Mouse (Mus musculus) brain, adult 2 months (tissue): ENCODE results near the gene Gzmb.
"Not testable (repeated sequence)": the region's sequence is repeated elsewhere in the genome, so short reads cannot be mapped to it uniquely, and the experiment has no call there.

Experiments
- DNase-seq: peaks from one replicate; pipeline ENCODE4 v3.0.0; 2011; ENCODE audit warnings: low read depth, low spot score

Gene Gzmb

DNA sequence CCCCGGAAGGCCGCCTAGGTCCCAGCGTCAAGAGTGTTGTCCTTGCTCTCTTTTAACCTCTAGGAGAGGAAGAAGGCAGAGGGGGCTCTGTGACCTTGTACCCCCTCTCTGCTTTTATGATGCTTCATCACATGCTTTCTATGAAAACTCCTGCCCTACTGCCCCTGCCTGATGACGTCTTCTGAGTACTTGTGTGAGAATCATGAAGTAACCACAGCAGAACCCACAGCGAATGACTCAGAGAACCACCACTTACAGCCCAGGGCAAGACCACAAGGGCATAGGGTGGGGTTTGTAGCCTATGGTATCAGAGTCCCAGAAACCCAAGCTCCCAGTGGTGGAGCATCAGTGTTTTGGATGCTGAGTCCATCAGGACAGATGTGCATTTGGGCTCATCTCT, at the start of gene Gzmb:
Gene Gzmb (minus strand): TSS at position 108 of the 400 bp plus-strand sequence.
- no peak for DNase-seq

DNA sequence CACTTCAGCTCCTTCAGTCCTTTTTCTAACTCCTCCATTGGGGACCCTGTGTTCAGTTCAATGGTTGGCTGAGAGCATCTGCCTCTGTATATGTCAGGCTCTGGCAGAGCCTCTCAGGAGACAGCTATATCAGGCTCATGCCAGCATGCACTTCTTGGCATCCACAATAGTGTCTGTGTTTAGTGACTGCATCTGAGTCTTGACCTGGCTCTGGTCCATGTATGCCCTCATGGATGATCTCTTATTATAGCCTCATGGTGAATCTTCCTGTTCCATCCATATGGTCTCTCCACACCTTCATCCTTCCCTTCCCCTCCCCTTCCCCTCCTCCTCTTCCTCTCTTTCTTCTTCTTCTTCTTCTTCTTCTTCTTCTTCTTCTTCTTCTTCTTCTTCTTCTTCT, 49.7 kb upstream of the Gzmb start:
- peak; percentile 76 for DNase-seq

DNA sequence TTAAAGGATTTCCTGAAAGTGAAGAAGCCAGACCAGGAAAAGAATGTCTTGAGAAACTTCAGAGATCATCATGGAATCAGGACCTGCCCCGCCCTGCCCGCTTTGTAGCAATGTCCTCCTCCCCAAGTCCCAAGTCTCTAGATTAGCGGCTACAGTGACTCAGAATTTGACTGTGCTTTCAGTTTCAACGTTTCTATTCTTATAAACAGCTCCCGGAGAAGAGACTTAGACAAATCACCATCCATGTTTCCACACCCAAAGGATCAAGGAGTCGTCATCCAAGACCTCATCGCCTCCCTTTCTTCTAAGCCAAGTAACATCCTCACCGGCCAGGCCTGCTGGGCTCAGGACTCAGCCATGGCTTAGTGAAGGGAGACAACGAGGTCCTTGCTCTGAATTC, 48.2 kb upstream of the Gzmb start:
- no peak for DNase-seq

DNA sequence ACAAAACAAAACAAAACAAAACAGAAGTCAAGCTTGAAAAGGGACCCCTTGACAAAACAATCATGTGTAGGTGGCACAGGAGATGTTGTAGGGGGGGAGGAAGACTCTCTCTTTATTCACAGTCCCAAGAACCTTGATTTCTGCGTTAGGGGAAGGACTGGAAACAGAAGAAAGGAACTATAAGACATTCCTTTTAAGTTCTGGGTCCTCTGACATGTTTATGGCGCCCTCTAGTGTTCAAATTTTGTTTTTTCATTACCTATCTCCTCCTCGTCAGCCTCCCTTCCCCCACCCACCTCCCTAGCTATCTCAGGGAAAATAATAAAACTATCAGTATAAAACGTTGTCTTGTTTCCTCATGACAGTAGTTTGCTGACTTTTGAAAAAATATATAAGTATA, 42.1 kb upstream of the Gzmb start:
- peak; percentile 60 for DNase-seq

DNA sequence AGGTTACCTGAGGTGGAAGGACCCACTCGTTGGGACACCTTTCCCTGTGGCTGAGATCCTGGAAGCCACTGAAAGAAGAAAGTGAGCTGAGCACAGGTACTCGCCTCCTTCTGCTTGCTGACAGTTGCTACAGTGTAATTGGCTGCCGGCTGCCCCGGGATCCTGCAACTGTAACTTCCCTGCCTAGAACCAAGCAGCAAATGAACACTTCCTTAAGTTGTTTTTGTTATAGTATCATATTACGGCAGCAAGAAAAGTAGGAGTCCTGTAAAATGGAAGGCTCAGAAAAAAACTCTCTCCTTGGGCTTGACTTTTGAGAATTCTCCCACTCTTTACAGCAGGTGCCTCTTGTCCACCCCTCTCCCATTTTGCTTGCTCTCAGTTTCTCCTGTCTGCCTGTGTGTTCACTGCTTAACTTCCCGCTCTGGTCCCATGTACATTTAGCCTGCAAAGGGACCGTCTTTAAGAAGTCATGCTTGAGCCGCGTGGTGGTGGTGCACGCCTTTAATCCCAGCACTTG, 41.5 kb upstream of the Gzmb start:
- DNase-seq = no peak

DNA sequence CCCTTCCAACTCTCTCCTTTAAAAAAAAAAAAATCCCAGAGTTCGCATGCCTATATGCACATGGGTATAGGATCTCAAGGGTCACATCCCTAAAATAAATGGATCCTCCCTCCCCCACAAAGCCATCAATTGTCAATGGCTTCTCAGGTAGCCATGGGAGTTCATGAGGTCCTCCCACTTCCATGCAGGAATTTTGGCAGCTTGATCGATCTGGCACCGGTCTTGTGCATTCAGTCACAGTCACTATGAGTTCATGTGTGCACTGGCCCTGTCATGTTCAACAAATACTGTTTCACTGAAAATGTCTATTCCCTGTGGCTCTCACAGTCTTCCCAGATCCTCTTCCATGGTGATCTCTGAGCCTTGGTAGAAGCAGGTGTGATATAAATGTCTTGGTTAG, 40.0 kb upstream of the Gzmb start:
- no peak for DNase-seq

DNA sequence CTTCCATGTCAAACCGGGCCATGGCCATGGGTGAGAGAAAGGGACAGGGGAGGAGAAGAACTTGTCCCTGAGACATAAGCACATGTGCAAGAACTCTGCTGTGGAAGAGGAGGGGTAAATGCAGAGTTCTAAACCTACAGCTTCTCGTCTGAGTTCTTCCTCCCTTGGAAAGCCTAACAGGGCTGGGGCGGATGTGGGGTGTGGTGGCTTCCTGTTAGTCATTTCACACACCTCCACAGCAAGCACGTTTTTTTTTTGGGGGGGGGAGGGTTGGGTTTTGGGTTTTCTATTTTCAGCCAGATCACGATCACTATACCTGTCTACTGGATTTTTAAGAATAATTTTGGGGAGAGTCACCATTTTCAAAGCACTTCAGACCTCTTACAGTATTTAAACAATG, 34.7 kb upstream of the Gzmb start:
- no peak for DNase-seq

DNA sequence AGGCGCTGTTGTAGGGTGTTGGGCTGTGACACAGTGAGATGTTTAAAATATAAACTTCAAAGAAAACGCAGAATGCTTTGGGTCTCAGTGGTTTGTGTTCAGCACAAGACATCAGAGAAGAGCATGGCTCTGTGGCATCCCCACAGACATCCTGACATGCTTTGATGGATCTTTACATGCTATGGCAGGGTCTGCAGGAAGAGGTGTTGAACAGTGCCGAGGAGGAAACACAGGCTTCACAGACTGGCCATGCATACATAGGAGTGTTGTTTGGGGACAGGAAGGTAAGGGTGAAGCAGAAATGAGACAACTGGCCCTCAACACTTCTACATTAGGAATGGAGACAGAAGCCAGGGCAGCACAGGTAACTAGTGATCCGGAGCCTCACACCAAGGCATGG, 34.0 kb upstream of the Gzmb start:
- DNase-seq = no peak

DNA sequence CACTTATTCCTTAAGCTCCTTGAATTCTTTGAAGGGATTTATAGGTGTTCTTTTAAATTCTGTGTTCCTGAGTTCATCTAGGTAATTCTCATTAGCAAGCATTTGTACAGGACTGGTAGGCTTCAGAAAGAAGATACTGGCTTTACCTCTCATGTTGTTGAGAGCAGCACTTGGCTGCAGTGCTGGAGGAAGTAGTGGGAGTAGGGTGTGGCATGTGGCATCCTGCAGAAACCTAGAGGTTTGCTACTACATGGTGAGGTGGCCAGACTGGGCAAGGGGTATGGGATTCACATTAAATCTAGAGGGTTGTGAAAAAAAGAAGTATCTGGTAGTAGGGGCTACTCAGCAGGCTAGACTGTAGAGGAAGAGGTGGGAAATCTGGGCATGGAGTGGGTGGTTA, 31.1 kb upstream of the Gzmb start:
- DNase-seq = no peak

DNA sequence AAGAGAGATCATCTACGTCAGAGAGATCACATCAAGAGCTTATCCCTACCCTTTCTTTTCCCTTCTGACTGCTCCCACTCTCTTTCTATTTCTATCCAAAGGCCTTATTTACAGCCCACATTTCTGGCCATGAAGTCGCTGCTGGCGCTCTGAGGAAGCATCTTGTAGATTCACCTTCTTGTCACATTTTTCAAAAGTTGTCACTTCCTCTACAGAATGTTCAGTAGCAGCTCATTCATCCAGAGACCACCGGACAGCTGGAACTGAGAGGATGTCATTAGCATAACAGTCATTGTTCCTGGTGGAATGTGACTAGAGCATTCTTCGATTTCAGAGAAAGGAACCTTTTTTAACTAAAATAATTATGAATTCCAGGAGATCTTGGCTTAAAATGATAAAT, 26.6 kb upstream of the Gzmb start:
- peak; percentile 33 for DNase-seq

DNA sequence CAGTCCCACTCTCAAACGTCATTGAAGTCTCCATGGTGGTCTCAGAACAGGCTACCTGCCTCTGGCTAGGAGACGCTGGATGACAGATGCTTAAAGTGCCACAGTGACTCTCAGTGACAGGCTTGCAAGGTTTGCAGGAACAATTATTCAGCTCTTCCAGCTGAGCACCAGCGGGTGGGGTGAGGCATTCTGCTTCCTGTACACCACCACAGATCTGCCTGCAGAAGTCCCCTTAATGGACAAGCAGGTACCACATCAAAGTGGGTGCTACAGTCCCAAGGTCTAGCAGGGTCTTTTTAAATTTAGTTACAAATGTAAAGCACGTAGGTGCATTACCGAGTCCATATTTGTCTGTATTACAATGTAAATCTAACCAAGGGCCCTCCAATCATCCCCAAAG, 25.7 kb upstream of the Gzmb start:
- no peak for DNase-seq

DNA sequence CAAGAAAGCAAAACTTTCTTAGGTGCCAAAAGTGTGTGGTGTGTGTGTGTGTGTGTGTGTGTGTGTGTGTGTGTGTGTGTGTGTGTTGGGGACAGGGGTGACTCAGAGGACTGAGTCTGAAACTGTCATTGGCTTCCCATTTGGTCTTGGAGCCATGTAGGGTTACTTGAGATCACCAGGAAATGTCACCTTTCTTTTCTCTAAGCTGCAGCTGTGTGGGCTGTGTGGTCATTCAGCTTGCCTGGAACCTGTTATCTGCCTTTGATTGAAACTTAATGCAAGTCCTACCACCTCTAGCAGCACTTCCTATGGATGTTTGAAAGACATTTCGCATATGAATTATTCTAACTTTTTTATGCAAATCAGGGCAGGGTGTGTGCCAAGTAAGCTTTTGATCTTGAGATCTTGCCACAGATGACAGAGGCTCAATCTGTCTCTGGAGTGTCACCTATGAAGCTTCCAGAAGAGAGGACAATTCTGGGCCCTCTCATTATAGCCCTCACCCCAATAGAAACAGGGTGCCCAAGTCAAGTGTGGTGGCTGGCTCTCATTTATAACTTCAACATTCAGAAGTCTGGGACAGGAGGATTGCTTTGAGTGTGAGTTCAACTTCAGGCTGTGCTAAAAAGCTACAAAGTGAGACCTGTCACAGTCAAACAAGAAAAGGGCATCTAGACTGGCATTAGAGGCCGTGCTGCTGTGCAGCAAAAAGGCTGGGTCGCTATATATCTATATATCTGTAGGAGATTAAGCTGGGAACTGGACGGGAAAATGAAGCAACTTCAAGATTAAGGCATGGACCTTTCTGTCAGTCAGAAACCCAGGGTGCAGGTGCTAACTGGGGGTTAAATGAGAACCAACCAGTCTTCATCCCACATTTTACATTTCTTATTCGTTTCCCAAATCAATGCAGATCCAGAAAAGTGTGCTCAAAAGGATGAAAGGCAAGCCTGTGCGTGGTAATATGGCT, 22.6 kb upstream of the Gzmb start:
- DNase-seq = no peak

DNA sequence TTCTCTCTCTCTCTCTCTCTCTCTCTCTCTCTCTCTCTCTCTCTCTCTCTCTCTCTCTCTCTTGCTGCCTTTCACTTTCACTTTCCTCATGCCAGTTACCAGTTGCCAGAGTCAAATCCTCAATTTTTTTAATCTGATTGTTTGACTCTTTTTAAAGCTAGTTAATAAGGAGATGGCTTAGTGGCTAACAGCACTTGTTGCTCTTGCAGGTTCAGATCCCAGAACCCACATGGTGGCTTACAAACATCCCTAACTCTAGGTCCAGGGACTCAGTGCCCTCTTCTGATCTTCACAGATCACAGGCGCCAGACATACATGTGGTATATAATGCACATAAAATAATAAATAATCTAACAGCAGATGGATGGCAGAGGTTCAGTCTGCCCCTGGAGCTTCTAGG, 21.8 kb upstream of the Gzmb start:
- DNase-seq = no peak

DNA sequence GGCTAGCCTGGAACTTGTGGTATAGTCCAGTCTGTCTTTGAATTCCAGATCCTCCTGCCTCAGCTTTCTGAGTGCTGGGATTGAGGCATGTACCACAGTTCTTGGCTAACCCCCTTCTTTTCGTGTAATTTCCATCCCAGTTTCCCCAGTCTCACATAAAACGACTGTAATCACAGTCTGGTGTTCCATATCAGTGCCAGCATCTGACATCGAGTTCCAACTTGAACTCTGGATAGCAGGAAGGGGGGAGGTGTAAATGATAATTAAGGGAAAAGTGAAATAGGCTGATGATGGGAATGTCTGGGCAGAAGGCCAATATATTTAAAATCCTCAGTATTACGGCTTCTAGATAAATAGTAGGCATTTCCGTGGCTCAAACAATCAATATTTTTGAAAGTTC, 19.0 kb upstream of the Gzmb start:
- DNase-seq = no peak

DNA sequence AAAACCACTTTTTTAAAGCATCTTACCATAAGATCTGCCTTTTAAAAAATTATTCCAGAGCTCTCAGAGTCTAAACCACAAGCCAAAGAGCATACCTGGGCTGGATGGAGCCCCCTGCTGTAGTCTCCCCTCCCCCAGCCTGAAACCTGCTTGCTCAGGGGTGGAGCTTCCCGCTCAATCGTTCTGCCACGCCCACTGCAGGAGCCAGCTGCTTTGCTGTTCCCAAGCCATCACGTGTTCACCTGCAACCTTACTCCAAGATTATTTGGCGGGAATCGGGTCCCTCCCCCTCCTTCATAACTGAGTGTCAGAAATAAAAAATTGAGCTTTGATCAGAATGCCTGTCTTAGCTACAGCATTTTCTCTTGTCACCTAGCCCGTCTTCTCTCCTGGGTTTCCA, 16.6 kb upstream of the Gzmb start:
- DNase-seq = not testable (repeated sequence)

DNA sequence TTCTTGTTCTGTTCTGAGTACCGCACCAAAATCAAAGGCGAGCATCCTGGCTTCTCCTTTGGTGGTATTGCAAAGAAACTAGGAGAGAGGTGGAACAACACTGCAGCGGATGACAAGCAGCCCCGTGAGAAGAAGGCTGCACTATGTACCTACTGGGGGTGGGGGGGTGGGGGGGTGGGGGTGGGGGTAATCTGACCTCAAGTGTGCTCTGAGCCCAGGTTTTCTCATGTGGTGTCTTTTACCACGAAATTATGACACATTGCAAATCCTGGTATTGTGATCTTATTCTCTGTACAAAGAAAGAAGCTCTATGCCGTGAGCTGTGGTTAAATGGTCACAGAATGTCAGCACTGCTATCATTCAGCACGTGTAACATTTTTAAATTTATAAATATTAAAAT, 14.0 kb upstream of the Gzmb start:
- not testable (repeated sequence) for DNase-seq

DNA sequence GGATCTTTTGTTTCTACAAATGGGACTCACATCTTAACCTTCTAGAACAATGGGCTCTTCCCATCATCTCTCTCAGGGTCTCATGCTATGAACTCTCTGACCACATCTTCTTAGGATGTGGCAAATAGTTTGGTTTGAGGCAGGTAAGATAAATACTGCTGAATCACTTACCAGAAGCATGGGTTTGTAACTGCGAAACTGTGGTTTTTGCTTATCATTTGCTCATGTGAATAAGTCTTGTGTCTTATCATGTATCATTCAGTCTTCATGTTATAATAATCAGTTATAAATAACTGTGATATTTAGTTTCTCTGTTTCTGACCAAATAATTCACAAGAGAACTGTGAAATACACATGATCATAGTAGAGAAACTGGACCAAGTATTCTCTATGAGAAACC, 4.0 kb upstream of the Gzmb start:
- no peak for DNase-seq

DNA sequence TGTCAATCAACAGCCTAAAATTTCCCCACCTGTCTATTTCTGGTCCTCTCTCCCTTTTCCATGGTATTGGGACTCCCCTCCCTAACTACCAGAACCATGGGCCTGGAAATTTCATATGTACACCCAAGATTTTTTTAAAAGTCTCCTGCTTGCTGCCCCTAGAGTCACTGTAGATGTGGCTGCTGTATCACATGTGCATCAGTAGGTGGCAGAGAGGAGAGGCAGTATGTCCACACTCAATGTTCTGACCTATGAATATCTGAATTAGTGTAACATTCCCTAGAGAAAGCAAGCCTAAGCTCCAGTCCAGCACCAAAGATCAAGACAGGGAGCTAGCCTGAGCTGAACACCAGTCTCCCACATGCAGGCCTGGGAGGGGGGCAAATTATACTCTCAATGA, 21.7 kb downstream of the Gzmb start:
- peak; percentile 2 for DNase-seq

DNA sequence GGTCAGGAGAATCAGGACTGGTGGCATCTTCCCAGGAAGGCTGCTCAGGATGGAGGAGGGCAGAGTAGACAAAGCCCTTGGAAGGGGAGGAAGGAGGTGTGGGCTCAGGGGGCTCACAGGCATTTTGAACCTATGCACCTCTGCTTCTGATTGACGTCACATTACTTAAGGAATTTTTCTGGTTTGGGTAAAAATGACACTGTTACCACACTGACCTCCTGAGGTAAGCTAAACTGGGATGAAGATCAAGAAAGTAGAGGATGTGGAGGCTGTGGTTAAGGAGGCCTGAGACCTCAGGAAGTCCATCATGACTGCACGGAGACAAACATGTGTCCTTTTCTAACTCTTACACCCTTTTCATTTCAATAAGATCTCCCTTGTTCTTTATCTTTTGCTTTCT, 27.5 kb downstream of the Gzmb start, which contains the start of gene Gzmc:
Gene Gzmc (minus strand): TSS at position 101 of the 400 bp plus-strand sequence.
- DNase-seq = no peak

DNA sequence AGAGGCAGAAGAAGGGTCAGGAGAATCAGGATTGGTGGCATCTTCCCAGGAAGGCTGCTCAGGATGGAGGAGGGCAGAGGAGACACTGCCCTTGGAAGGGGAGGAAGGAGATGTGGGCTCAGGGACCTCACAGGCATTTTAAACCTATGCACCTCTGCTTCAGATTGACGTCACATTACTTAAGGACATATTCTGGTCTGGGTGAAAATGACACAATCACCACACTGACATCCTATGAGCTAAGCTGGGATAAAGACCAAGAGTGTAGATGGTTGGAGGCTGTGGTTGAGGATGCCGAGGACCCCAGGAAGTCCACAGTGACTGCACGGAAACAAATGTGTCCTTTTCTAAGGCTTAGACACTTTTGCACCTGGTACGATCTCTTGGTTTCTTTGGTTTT, 50.7 kb downstream of the Gzmb start, which contains the start of gene Gzmf:
Gene Gzmf (minus strand): TSS at position 101 of the 400 bp plus-strand sequence.
- DNase-seq = no peak
